Mouse (Mus musculus) urinary bladder, adult 2 months (tissue): ENCODE measurements around the gene BC030867. TPM values are rescaled to one million over a fixed set of nuclear protein-coding genes. Genes with fewer than 3 reads are reported as not detected.
A peak's percentile ranks its signal among the peaks of the same experiment; 100 is the strongest.

Source experiments
- DNase-seq: peaks from one replicate; pipeline ENCODE4 v3.0.0; 2022; ENCODE audit warnings: low spot score
- polyA plus RNA-seq: library from polyadenylated mRNA; depleted of rRNA; stranded (reverse); fragments of >200 nt; gene quantifications from 2 replicates; pipeline ENCODE4 v1.2.3, GENCODE M21; 2012

Gene BC030867
- polyA plus RNA-seq, 1 experiment: 0.41 TPM

GRCm38 (mm10) chr11:102290141-102290540 lies 41.5 kb downstream of the BC030867 start:
- DNase-seq: no peak

GRCm38 (mm10) chr11:102291051-102291535 lies 42.4 kb downstream of the BC030867 start:
- no peak for DNase-seq

DNA sequence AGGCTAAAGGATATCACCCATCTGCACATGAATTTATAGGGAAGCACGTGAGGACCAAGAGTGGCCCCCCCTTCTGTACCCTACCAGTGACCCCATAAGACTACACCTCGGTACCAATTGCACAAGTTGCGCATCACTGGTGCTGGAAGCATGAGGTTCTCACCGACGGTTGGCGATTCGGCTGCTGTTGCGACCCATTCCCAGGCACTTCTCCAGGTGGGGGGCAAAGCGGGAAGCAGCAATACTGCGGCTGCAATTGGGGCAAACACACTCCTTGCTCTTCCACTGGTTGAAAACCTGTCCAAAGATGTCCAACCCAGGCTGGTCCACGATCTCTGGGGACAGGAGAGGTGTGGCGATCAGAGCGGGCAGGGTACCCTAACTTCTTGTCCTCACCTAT lies 45.3 kb downstream of the BC030867 start:
- DNase-seq: no peak

DNA sequence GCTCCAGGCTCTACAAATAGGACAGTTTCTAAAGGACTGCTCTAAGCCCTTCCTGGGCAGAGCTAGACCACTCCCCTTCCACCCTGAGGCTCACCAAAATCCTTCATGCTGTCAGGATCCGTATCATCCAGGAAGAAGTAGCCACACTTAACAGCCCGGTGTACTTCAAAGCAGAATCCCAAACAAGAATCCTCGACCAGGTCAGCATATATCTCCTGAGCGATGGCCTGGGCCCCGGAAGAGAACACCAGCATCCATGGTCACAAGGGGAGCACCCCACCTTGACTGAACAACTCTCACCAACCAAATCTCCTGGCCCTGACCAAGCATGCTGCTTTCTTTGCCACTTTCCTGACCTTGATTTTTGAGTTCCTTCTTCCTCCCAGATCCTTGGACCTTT lies 45.7 kb downstream of the BC030867 start:
- DNase-seq: no peak

- no peak for DNase-seq
Measured at GRCm38 (mm10) chr11:102294887-102295597, 46.4 kb downstream of the BC030867 start.

- peak; percentile 69 for DNase-seq
Measured at GRCm38 (mm10) chr11:102295598-102296471, 47.2 kb downstream of the BC030867 start.

GRCm38 (mm10) chr11:102296491-102297472 lies 48.1 kb downstream of the BC030867 start, which contains the start of gene Atxn7l3:
Atxn7l3 (minus strand) TSS chr11:102296631.
- DNase-seq: peak; percentile 96

GRCm38 (mm10) chr11:102297577-102298556 lies 49.2 kb downstream of the BC030867 start:
- DNase-seq: no peak

- no peak for DNase-seq
Measured at GRCm38 (mm10) chr11:102299839-102300238, 51.2 kb downstream of the BC030867 start.

- DNase-seq: no peak
Measured at GRCm38 (mm10) chr11:102304141-102304540, 55.5 kb downstream of the BC030867 start.

GRCm38 (mm10) chr11:102305359-102305758 lies 56.7 kb downstream of the BC030867 start:
- DNase-seq: no peak

- no peak for DNase-seq
Measured at GRCm38 (mm10) chr11:102308104-102308503, 59.4 kb downstream of the BC030867 start.

DNA sequence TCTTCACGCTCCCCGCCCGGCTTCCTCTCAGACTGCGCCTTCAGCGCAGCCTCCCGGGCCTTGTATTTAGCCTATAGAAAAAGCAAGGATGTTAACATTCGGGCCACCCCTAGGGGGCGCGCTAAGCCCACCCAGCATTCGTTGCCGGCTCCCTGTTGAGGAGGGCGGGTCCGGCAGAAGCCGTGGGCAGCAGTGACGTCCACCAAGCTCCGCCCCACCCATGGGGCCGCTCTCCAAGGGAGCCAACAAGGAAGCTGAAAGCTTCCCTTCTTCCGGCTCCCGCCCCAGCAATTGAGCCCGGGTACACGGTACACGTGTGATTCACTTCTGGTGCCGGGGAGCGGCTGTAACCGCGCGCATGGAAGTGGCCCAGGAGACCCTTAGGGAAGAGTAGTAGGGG lies 60.3 kb downstream of the BC030867 start:
- peak; percentile 94 for DNase-seq

DNA sequence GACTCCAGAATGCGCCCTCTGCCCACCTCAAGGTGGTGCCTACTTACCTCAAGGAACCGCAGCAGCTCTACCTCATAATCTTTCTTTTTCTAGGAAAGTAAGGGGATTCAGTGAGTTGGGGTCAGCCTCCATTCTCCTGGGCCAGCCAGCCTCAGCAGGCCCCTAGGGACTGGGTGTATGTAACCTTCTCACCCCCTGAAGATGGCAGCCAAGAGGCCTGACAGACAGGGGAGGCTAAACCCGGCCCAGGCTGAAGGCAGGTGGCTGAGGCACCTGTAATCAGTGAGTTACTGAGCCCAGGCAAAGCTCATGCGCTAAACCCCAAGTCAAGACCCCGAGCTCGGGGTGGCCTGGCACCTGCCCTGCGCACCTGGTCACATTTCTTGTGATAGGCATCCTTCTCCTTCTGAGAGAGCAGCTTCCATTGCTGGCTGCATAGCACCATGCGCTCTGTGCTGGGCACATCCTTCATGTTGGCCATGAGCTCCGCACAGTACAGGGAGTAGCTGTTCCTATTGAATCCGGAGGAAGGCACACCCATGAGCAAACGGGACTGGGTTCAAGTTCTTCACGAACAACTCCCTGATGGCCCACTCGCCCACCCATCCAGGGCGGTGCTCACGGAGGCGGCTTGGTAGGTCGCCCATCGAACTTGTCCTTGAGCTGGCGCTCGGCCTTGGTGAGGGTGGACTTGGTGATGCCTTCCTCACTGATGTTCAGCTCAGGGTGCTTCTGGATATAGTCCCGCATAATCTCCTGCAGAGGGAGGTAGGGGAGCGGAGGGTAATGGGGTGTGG lies 61.3 kb downstream of the BC030867 start:
- no peak for DNase-seq

DNA sequence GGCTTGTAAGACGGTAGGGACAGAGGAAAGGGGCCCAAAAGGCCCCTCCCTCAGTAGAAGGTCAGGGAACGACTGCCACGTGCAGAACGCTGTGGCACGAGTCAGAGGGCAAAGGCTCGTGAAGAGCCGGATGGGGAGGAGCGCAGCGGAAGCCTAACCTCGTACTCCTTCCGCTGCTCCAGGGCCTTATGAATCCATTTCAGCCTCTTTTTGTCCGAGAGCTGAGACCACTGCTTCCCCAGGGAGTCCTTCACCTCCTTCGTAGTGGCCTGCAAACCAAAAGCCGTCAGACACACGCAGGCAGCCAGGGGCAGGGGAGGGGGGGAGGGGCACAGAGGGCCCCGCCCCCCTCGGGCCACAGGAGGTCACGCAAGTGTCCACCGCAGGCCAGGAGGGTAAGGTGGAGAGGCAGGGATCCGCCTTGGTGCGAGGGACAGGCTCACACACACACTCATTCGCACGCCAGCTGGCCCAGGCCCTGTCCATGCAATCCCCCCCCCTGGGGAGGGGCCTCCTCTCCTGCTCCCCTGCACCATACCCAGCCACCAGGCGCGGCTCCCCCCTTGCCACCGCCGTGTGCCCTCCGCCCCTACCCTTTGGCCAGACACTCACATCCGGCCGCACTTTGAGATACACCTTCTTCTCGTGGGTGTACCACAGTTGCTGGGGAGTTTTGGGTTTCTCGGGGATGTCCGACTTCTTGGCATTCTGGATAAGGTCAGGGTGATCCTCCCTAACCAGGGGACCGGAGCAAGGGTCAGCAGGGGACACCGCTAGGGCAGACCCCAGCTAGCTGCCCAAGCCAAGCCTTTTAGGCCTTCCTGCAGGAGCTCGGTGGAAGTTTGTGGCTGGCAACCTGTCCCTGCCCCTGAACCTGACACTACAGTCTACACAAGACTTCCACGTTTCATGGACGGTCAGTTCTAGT lies 62.4 kb downstream of the BC030867 start:
- no peak for DNase-seq

- no peak for DNase-seq
Measured at GRCm38 (mm10) chr11:102311966-102312365, 63.3 kb downstream of the BC030867 start.

DNA sequence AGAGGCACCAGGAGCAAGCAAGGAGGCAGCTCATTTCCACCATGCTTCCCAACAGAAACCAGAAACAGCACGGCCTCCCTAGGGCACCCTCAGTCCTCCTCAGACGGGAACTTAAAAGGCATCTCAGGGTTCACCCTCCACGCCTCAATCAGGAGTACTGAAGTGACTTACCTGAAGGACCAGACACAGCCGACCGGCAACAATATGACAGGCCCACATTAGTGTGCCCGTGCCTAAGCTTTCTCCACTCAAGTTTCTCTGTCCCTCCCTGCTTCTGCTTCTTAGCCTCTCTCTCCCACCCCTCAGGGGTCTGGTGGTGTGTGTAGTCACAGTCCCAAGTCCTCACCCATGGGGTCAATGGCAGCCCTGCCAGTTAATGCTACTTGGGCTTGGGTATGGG lies 63.9 kb downstream of the BC030867 start:
- no peak for DNase-seq

DNA sequence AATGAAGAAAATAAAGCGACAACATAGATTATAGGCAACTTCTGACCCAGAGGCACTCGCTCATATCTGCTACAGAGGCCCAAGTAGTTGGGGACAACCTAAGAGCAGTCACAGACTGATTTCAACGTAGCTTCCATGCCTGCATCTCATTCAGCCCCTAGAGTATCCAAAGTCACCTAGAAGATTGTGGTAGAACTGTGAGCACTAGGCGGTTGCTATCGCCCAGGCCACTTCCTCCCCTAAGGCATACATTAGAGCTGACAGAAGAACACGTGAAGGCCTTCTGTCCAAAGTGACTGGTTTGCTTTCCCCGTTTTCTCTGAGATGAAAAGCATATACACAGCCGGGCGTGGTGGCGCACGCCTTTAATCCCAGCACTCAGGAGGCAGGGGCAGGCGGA lies 65.6 kb downstream of the BC030867 start:
- no peak for DNase-seq
